Mouse (Mus musculus): ENCODE results near the gene Fcer2a. TPM values are rescaled to one million over a fixed set of nuclear protein-coding genes. Genes with fewer than 3 reads are reported as not detected.

Fcer2a gene
- total and polyA plus RNA-seq, 2 experiments from 2014 or later, result 0.41 TPM; not detected in 1

GRCm38 (mm10) chr8:3717321-3717954 lies 23.5 kb upstream of the Fcer2a start:
- Histone ChIP-seq H3K36me3 (ENCODE audit: insufficient read depth, low read length) (no peaks in the 10 kb centered on the region), H3K27ac (no peak overlapping the region), H3K4me1 (ENCODE audit: insufficient read depth, low read length) (no peaks in the 10 kb centered on the region), H3K9me3 (ENCODE audit: low read length) (no peaks in the 10 kb centered on the region), H3K4me2 (ENCODE audit: low read depth, low read length) (no peak overlapping the region), H3K27me3 (ENCODE audit: insufficient read depth, low read length) (no peaks in the 10 kb centered on the region), H3K4me3 (ENCODE audit: low read length) (no peak overlapping the region), H3K9ac (replicated peaks; ENCODE audit: low read length) (no peak overlapping the region)
- no peak for DNase-seq (ENCODE audit: low spot score)
- WGBS, result 89% methylated on average over 12 of the region's 12 CpGs
- TF ChIP-seq CTCF (IDR thresholded peaks at IDR 0.05; ENCODE audit: low read depth), result no peak
- ATAC-seq, result no peak

GRCm38 (mm10) chr8:3711646-3712045 lies 17.7 kb upstream of the Fcer2a start:
- Histone ChIP-seq H3K27me3 (ENCODE audit: insufficient read depth, low read length) (no peaks in the 10 kb centered on the region), H3K4me1 (ENCODE audit: insufficient read depth, low read length) (no peaks in the 10 kb centered on the region), H3K27ac (no peak overlapping the region), H3K4me2 (ENCODE audit: low read depth, low read length) (no peak overlapping the region), H3K36me3 (ENCODE audit: insufficient read depth, low read length) (no peaks in the 10 kb centered on the region), H3K4me3 (ENCODE audit: low read length) (no peak overlapping the region), H3K9me3 (ENCODE audit: low read length) (no peaks in the 10 kb centered on the region), H3K9ac (replicated peaks; ENCODE audit: low read length) (no peak overlapping the region)
- ATAC-seq, result no peak
- no peak for DNase-seq (ENCODE audit: low spot score)
- no peak for TF ChIP-seq CTCF (IDR thresholded peaks at IDR 0.05; ENCODE audit: low read depth)
- WGBS, result 74% methylated on average over 2 of the region's 2 CpGs

GRCm38 (mm10) chr8:3710312-3710711 lies 16.3 kb upstream of the Fcer2a start:
- ATAC-seq (no peak), DNase-seq (ENCODE audit: low spot score) (no peak)
- Histone ChIP-seq H3K4me2 (ENCODE audit: low read depth, low read length) (no peak overlapping the region), H3K4me1 (ENCODE audit: insufficient read depth, low read length) (no peaks in the 10 kb centered on the region), H3K27me3 (ENCODE audit: insufficient read depth, low read length) (no peaks in the 10 kb centered on the region), H3K36me3 (ENCODE audit: insufficient read depth, low read length) (no peaks in the 10 kb centered on the region), H3K27ac (no peak overlapping the region), H3K9me3 (ENCODE audit: low read length) (no peaks in the 10 kb centered on the region), H3K4me3 (ENCODE audit: low read length) (no peak overlapping the region), H3K9ac (replicated peaks; ENCODE audit: low read length) (no peak overlapping the region)
- no peak for TF ChIP-seq CTCF (IDR thresholded peaks at IDR 0.05; ENCODE audit: low read depth)
- WGBS, result 85% methylated on average over 3 of the region's 3 CpGs

DNA sequence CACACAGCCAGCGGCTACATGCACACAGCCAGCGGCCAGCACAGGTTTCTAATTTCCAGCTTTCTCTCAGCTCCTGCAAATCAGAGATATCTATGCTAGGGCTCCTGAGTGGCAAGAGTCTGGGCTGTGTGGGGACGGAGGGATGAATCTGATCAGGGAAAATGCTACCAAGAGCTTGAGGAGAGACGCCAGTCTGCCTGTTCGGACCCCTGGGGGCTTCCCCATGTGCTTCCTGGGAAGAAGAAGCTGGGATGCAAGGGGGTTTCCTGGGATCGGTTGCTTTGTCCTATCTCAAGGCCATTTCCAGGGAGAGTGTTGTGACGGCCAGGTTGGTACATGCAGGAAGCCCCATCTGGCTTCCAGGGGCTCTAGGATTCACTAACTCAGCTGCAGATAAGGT lies 13.6 kb upstream of the Fcer2a start:
- no peak for ATAC-seq
- Histone ChIP-seq H3K4me1 (ENCODE audit: insufficient read depth, low read length) (no peaks in the 10 kb centered on the region), H3K27ac (no peak overlapping the region), H3K4me3 (ENCODE audit: low read length) (no peak overlapping the region), H3K9me3 (ENCODE audit: low read length) (no peaks in the 10 kb centered on the region), H3K27me3 (ENCODE audit: insufficient read depth, low read length) (no peaks in the 10 kb centered on the region), H3K4me2 (ENCODE audit: low read depth, low read length) (no peak overlapping the region), H3K9ac (replicated peaks; ENCODE audit: low read length) (no peak overlapping the region), H3K36me3 (ENCODE audit: insufficient read depth, low read length) (no peaks in the 10 kb centered on the region)
- no peak for TF ChIP-seq CTCF (IDR thresholded peaks at IDR 0.05; ENCODE audit: low read depth)
- no peak for DNase-seq (ENCODE audit: low spot score)
- WGBS, result 80% methylated on average over 7 of the region's 7 CpGs

DNA sequence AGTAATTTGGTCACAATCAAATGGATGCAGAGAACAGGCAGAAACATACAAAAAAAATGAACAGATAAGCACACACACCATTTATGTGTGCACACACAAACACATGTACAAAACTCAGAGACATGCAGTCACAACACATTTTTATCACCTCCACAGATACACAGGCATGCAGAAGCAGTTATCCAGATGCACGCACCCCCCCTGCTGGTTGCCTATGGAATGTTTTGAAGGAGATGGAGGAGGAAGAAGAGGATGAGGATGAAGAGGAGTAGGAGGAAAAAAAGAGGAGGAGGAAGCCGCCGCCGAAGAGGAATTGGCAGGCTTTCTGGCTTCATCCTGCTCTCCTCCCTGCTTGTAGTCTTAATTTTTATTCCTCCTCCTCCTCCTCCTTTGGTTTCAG lies 11.7 kb upstream of the Fcer2a start:
- H3K4me2 ChIP-seq (ENCODE audit: low read depth, low read length), result no peak overlapping the region
- H3K4me3 ChIP-seq (ENCODE audit: low read length), result no peak overlapping the region
- no peak overlapping the region for H3K9ac ChIP-seq (replicated peaks; ENCODE audit: low read length)
- no peaks in the 10 kb centered on the region for H3K36me3 ChIP-seq (ENCODE audit: insufficient read depth, low read length)
- no peaks in the 10 kb centered on the region for H3K9me3 ChIP-seq (ENCODE audit: low read length)
- H3K27ac ChIP-seq, result no peak overlapping the region
- DNase-seq (ENCODE audit: low spot score) (no peak), ATAC-seq (no peak)
- no peaks in the 10 kb centered on the region for H3K27me3 ChIP-seq (ENCODE audit: insufficient read depth, low read length)
- TF ChIP-seq CTCF (IDR thresholded peaks at IDR 0.05; ENCODE audit: low read depth), result peak; percentile 43
- H3K4me1 ChIP-seq (ENCODE audit: insufficient read depth, low read length), result no peaks in the 10 kb centered on the region
- 71% methylated on average over 4 of the region's 4 CpGs for WGBS

DNA sequence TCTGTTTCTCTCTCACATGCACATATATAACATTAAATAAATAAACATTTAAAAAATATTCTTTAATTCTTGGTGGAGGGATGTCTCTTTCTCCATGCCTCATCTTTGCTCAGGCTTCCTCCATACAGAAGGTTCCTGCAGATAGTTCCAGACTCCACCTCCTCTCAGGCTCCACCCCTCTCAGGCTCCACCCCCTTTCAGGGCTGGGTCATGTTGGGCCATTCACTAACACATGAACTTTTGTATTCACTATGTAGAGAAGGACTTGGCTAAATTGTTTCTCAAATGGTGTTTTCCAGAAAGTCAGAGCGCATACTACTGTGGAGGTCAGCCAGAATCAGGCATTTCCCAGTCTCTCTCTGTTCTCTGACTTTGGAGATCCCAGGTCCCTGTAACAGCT lies 7.5 kb upstream of the Fcer2a start:
- H3K4me1 ChIP-seq (ENCODE audit: insufficient read depth, low read length), result no peaks in the 10 kb centered on the region
- no peak overlapping the region for H3K4me2 ChIP-seq (ENCODE audit: low read depth, low read length)
- no peak overlapping the region for H3K27ac ChIP-seq
- ATAC-seq, result no peak
- no peak for TF ChIP-seq CTCF (IDR thresholded peaks at IDR 0.05; ENCODE audit: low read depth)
- H3K9ac ChIP-seq (replicated peaks; ENCODE audit: low read length), result no peak overlapping the region
- no peaks in the 10 kb centered on the region for H3K27me3 ChIP-seq (ENCODE audit: insufficient read depth, low read length)
- 94% methylated on average over 1 of the region's 1 CpGs for WGBS
- no peak for DNase-seq (ENCODE audit: low spot score)
- no peaks in the 10 kb centered on the region for H3K36me3 ChIP-seq (ENCODE audit: insufficient read depth, low read length)
- no peak overlapping the region for H3K4me3 ChIP-seq (ENCODE audit: low read length)
- 0 out of 2 replicates have a peak, but pooled peaks cover 2% of the 10 kb centered on the region for H3K9me3 ChIP-seq (ENCODE audit: low read length)

- no peaks in the 10 kb centered on the region for H3K4me1 ChIP-seq (ENCODE audit: insufficient read depth, low read length)
- H3K9ac ChIP-seq (replicated peaks; ENCODE audit: low read length), result no peak overlapping the region
- no peaks in the 10 kb centered on the region for H3K9me3 ChIP-seq (ENCODE audit: low read length)
- H3K4me3 ChIP-seq (ENCODE audit: low read length), result no peak overlapping the region
- no peak for DNase-seq (ENCODE audit: low spot score)
- no peak for ATAC-seq
- H3K4me2 ChIP-seq (ENCODE audit: low read depth, low read length), result no peak overlapping the region
- H3K27ac ChIP-seq, result no peak overlapping the region
- no peak for TF ChIP-seq CTCF (IDR thresholded peaks at IDR 0.05; ENCODE audit: low read depth)
- H3K27me3 ChIP-seq (ENCODE audit: insufficient read depth, low read length), result no peaks in the 10 kb centered on the region
- no peaks in the 10 kb centered on the region for H3K36me3 ChIP-seq (ENCODE audit: insufficient read depth, low read length)
- WGBS, result 75% methylated on average over 3 of the region's 3 CpGs
Measured at GRCm38 (mm10) chr8:3690774-3691173, 3.2 kb downstream of the Fcer2a start.

Measured in hindbrain, postnatal 0 days (tissue).